Mouse (Mus musculus) CD4-positive, CD25-positive, alpha-beta regulatory T cell, adult 4 months (primary cell): ENCODE measurements around the gene Lrfn4. TPM values are rescaled to one million over a fixed set of nuclear protein-coding genes. Genes with fewer than 3 reads are reported as not detected.
A peak's percentile ranks its signal among the peaks of the same experiment; 100 is the strongest.

Experiments
- ATAC-seq: one replicate; pipeline ENCODE4 v1.8.0; 2017
- polyA plus RNA-seq, 2 experiments: library from polyadenylated mRNA; unstranded; fragments of 100-300 nt; shearing (Covaris generic); gene quantifications; one replicate each; pipeline ENCODE4 v1.2.1; 2017

The Lrfn4 gene
- not detected for polyA plus RNA-seq

- peak; percentile 61 for ATAC-seq
Measured at GRCm38 (mm10) chr19:4615151-4616093, at the start of gene Lrfn4. Lrfn4 (minus strand) TSS chr19:4615667.

GRCm38 (mm10) chr19:4658156-4658555 lies 42.7 kb upstream of the Lrfn4 start:
- no peak for ATAC-seq

GRCm38 (mm10) chr19:4646917-4647492 lies 31.5 kb upstream of the Lrfn4 start:
- no peak for ATAC-seq

DNA sequence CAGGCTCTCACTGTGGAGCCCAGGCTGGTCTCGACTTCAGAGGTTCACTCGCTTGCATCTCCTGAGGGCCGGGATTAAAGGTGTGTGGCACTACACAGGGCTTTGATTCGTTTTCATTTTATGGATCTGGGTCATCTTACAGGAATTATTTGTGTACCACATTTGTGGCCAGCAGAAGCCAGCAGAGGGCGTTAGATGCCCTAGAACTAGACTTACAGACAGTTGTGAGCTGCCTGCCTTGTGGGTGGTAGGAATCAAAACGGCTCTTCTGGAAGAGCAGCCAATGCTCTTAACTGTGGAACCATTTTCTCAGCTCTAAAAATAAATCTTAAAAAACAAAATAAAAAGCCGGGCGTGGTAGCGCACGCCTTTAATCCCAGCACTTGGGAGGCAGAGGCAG lies 28.8 kb upstream of the Lrfn4 start:
- ATAC-seq, result no peak

DNA sequence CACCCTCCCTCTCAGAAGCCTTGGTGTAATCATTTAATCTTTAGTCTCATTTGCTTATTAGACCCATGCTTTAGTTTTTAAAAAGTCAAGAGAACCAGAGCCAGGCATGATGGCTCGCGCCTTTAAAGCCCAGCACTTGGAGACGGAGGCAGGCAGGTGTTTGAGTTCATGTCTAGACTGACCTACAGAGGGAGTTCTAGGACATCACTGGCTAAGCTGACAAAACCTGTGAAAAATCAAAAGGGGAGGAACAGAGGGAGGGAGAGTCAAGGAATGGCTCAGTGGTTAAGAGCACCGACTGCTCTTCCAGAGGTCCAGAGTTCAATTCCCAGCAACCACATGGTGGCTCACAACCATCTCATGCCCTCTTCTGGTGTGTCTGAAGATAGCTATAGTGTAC lies 20.5 kb upstream of the Lrfn4 start:
- no peak for ATAC-seq

DNA sequence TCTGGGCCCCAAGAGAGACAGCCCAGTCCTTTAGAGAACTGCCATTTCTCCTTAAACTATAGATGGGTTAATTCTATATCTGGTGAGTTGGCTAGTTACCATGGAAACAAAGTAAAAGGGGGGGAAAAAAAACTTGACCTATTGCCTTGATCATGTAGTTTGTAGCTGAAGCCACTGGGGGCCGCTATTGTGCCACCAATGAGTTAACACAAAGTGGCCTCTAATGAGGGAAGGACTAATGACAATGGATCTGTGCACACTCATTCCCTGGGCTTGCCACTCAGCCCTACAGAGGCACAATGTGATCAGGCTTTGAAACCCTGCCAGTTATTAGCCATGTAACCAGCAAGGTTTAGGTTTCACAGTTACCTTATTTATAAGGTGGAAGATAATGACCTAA lies 13.4 kb upstream of the Lrfn4 start:
- ATAC-seq, result peak; percentile 35

GRCm38 (mm10) chr19:4625829-4626535 lies 10.5 kb upstream of the Lrfn4 start:
- ATAC-seq, result peak; percentile 34

- peak; percentile 93 for ATAC-seq
Measured at GRCm38 (mm10) chr19:4625179-4625828, 9.8 kb upstream of the Lrfn4 start, which contains the start of gene Rce1. Rce1 (minus strand) TSS chr19:4625641.

GRCm38 (mm10) chr19:4624406-4625178 lies 9.1 kb upstream of the Lrfn4 start:
- ATAC-seq, result peak; percentile 25

GRCm38 (mm10) chr19:4624006-4624405 lies 8.5 kb upstream of the Lrfn4 start:
- ATAC-seq, result no peak

DNA sequence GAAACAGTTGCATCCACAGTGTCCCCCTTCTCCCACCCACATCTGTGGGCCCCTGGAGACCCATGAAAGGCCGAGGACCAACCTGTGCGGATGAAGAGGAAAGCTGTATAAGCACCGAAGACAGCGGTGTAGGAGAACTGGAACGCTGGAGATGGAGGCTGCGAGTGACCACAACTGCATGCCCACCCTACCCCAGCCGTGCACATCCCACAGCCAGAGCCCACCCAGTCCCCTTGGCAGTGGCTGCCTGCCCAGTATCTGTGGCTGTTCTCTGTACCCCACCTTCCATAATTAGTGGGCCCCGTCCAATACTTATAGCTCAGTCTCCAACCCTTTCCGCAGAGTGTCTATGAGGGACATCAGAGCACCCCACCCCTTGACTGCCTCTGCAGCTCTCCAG lies 8.0 kb upstream of the Lrfn4 start:
- ATAC-seq, result no peak

GRCm38 (mm10) chr19:4622780-4623179 lies 7.3 kb upstream of the Lrfn4 start:
- no peak for ATAC-seq

GRCm38 (mm10) chr19:4620721-4621120 lies 5.3 kb upstream of the Lrfn4 start:
- no peak for ATAC-seq

GRCm38 (mm10) chr19:4619461-4619860 lies 4.0 kb upstream of the Lrfn4 start:
- ATAC-seq, result no peak

GRCm38 (mm10) chr19:4618183-4618582 lies 2.7 kb upstream of the Lrfn4 start:
- ATAC-seq, result no peak

DNA sequence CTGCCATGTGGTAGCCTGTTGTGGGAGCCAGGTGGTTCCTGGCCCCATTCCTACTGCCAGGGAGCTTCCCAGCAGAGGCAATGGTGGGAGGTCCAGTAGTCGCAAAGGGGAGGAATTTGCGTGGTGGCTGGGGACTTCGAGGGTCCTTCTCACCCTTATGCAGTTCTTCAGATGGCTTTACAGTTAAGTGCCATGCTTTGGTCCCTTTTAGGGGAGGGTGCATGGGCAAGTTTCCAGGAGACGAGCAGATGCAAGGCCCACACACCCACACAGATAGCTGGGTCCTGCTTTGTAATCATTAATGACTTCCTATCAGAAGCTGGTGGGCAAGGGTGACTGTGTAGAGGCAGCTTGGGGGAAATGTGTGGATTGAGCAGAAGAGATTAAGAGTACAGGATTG lies 1.1 kb upstream of the Lrfn4 start:
- no peak for ATAC-seq

GRCm38 (mm10) chr19:4614305-4615150 lies 939 bp downstream of the Lrfn4 start:
- no peak for ATAC-seq

DNA sequence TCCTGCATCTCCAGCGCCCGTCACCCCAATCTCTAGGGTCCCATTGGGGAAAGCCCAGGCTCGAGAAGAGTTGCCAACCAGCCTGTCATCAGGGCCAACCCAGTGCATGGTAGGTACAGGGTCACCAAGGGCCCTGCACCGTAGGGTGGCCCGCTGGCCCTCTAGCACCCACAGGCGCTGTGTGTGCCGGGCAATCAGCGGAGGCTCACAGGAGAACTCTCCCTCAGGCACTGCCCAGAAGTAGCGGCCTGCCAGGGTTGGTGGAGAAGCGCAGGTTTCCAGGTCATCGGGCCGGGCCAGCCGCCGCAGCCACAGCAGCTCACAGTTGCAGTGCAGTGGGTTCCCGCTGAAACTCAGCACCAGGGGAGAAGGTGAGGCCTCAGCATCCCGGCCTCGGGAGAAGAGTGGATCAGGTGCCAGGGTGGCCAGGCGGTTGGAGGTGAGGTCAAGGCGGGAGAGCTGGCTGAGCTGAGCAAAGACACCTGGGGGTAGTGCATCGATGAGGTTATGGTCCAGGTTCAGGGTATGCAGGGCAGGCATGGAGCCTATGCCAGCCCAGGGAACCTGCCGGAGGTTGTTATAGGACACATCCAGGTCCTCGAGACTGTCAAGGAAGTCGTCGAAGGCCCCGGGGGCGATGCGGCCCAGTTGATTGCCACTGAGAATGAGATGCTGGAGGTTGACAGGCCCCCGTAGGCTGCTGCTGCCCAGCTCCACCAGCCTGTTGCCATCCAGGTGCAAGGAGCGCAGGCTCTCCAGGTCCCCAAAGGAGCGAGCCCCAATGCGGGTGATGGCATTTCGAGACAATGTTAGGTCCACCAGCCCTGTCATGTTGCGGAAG lies 1.8 kb downstream of the Lrfn4 start:
- no peak for ATAC-seq

DNA sequence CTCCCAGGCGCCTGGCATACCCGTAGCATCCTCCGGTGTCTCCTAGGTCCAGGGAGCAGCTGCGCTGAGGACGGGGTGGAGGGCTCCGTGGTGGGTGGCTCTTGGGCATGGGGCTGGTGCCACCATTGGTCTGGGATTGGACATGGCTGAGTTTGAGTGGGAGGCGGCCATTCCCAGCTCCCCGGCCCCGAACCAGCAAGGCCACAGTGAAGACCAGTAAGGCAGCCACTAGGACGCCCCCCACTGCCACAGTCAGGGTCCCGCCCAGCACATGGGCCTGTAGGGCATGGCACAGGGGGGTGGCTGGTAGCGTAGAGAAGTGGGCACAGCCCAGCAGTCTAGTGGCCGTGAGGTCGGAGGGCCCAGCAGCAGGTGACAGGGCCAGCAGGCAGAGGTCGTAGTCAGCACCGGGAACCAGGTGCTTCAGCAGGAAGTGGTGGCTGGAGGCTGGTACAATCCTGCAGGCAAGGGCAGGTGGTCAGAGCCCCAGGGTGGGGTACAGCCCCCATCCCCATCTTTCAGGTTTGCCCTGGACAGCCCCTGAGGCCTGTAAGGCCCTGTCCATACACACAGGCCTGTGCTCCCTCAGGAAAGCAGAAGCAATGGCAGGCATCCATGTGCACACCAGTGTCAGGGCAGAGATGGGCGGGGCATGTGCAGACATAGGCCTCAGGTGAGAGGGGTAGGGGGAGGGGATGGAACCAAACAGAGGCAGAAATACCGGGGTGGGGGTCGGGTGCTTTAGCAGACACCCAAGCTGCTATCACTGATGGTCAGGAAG lies 3.1 kb downstream of the Lrfn4 start:
- ATAC-seq, result no peak
